Mouse (Mus musculus) cerebellum, adult 2 months (tissue): ENCODE measurements at regions not wholly inside any gene's neighbourhood (a gene's known extent, or its start where the extent isn't known, plus 50 kb on each side); places are given as distances from the start of the nearest gene placed in this dataset.
A peak's percentile ranks its signal among the peaks of the same experiment; 100 is the strongest.

ENCODE experiments used
- DNase-seq, 2 experiments: peaks; one replicate each; pipeline ENCODE4 v3.0.0; 2021
- H3K27ac ChIP-seq: fragments of 200-500 bp; 2 replicates; pipeline ENCODE4 v1.5.1; 2012; ENCODE audit warnings: low read length, control low read depth, inconsistent platforms; ENCODE audit not compliant: insufficient read depth
- H3K27me3 ChIP-seq: fragments of 200-500 bp; 2 replicates; pipeline ENCODE4 v1.6.1; 2012; ENCODE audit warnings: inconsistent platforms, mild to moderate bottlenecking, low read length, moderate library complexity; ENCODE audit not compliant: control insufficient read depth, insufficient read depth
- H3K4me1 ChIP-seq: fragments of 200-500 bp; 2 replicates; pipeline ENCODE4 v1.6.1; 2011; ENCODE audit warnings: low read length; ENCODE audit not compliant: control insufficient read depth, insufficient read depth
- H3K4me3 ChIP-seq: fragments of 200-500 bp; replicated peaks from 2 replicates; pipeline ENCODE3; 2011; ENCODE audit warnings: mild to moderate bottlenecking, low read depth, low read length, control low read depth; ENCODE audit not compliant: insufficient read depth
- CTCF ChIP-seq: fragments of 200-500 bp; IDR thresholded peaks from 2 replicates; pipeline ENCODE4 v1.5.1; 2011; ENCODE audit warnings: low read depth, mild to moderate bottlenecking, control low read depth, low read length, moderate library complexity, borderline replicate concordance; ENCODE audit not compliant: insufficient read depth
- POLR2A ChIP-seq: fragments of 200-500 bp; IDR thresholded peaks from 2 replicates; pipeline ENCODE4 v1.6.1; 2011; ENCODE audit warnings: low read length, control low read depth, borderline replicate concordance; ENCODE audit not compliant: insufficient read depth
- WGBS: fragments of 180-500 bp; shearing (Covaris S2); methylation state at CpG from one replicate; pipeline ENCODE4 v1.1.7; 2018; 5-methylcytosine and 5-hydroxymethylcytosine counted together

DNA sequence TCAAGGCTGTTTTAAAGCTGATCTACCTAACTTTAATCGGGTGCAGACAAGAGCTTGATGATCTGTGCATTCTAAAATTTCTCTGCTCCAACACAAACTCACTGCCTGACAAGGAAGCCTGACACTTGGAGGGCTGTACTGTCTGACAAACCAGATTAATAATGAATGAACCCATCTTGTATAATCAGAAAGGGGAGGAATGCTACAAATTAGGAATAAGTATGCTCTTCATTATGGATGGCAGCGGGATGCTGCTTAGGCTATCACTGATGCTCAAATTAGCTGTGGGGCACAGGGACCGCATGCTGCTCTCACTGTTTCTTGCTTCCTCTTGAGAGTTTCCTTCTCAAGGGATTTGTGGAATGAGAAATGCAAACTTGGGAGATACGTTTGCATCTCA lies 213.8 kb upstream of the Veph1 start:
- no peak for DNase-seq
- Histone ChIP-seq H3K27me3 (no peaks in the 10 kb centered on the region), H3K4me1 (no peaks in the 10 kb centered on the region; the same call in 1 of the 2 replicates), H3K27ac (no peak overlapping the region), H3K4me3 (no peak overlapping the region)
- no peak for TF ChIP-seq POLR2A
- no peak for TF ChIP-seq CTCF
- 85% methylated on average over 4 of the region's 4 CpGs for WGBS

DNA sequence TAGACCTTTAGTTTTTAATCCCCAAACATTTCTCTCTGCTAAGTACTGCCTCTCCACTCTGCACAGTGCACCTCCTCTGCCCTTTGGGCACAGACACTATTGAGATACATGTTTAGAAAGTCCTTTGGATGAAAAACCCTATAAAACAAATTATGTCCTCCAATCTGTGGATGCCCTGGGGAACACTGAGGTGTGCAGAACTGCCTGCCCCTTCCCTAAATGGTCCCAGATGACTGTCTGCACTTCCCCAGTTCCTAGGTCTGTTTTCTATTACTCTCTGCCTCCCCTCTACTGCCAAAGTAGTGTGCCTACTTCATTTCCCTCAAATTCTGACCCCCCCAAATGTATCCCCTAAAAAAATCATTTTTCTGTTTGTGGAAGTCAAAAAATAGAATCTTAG lies 209.5 kb upstream of the Veph1 start:
- H3K4me1 ChIP-seq, result no peaks in the 10 kb centered on the region; the same call in 1 of the 2 replicates
- no peak overlapping the region for H3K4me3 ChIP-seq
- no peak for DNase-seq
- no peaks in the 10 kb centered on the region for H3K27me3 ChIP-seq
- TF ChIP-seq CTCF, result no peak
- TF ChIP-seq POLR2A, result no peak
- no peak overlapping the region for H3K27ac ChIP-seq

DNA sequence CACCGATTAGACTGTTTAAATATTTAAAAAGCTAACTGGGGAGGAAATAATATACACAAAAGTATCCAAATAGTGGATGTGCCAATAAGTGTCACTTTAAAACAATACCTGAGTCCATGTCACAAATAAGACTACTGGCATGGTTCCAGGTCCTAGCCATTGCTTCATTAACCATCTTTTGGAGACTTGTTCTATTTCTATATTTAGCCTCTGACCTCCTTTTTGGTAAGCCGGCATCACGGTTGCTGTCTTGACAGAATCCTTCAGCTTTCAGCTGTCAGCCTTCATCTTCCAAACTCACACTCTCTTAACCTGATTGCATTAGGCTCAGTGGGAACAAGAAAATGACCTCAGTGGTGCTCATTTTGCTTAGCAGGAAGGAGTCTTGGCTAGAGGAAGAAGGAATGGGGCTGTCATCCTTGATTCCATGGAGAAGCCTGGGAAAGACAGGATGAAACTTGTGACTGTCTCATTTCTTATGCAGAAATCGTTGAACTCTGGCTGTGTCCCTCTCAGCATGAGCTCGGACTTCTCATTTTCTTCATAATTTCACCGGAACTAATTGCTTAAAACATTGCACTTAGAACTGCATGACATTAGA lies 208.9 kb upstream of the Veph1 start:
- DNase-seq, result peak; percentile 20 to 41
- H3K4me3 ChIP-seq, result no peak overlapping the region
- H3K27ac ChIP-seq, result no peak overlapping the region; the same call in 1 of the 2 replicates
- TF ChIP-seq CTCF (no peak), POLR2A (no peak)
- 13% methylated on average over 6 of the region's 6 CpGs for WGBS
- no peaks in the 10 kb centered on the region; the same call in 1 of the 2 replicates for H3K4me1 ChIP-seq
- H3K27me3 ChIP-seq, result no peaks in the 10 kb centered on the region

DNA sequence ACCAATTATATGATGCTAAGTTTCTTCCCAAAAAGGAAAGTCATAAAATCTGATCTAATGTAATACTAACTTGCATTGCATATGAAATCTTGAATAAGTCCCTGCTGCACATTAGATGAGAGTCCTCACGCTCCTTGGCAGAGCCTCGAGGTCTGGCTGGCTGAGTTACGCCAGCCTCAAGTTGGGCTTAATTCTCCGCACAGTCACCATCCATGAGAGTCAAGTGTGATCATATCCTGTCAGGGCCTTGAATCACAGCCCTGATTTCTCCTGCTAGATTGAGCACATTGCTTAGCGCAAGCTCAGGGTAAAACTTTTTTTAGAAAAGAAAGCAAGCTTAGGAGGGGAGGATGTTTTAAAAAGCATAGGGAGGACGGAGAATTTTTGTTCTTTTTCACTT lies 208.1 kb upstream of the Veph1 start:
- no peak for DNase-seq
- Histone ChIP-seq H3K27ac (no peak overlapping the region), H3K4me1 (no peaks in the 10 kb centered on the region; the same call in 1 of the 2 replicates), H3K27me3 (no peaks in the 10 kb centered on the region), H3K4me3 (no peak overlapping the region)
- TF ChIP-seq CTCF (no peak), POLR2A (no peak)
- 25% methylated on average over 6 of the region's 6 CpGs for WGBS

DNA sequence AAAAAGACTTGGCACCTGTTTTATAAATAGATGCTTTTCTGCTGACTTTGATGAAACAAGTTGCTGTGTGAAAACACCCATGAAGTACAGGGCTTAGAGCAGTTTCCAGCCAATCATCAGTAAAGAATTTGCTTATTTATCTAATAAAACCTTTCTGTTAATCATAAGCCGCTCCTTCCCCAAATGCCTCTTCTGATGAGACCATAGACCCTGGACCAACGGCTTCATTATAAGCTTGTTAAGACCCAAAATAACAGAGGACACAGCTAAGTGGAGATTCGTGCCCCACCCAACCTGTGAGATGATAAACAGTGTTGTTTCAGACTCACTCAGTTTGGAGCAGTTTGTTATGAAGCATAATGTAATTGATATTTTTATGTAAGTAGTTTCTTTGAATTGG lies 207.0 kb upstream of the Veph1 start:
- H3K4me1 ChIP-seq, result no peaks in the 10 kb centered on the region; the same call in 1 of the 2 replicates
- no peaks in the 10 kb centered on the region for H3K27me3 ChIP-seq
- no peak for DNase-seq
- H3K27ac ChIP-seq, result no peak overlapping the region
- H3K4me3 ChIP-seq, result no peak overlapping the region
- WGBS, result 98% methylated on average over 3 of the region's 3 CpGs
- TF ChIP-seq CTCF (no peak), POLR2A (no peak)

DNA sequence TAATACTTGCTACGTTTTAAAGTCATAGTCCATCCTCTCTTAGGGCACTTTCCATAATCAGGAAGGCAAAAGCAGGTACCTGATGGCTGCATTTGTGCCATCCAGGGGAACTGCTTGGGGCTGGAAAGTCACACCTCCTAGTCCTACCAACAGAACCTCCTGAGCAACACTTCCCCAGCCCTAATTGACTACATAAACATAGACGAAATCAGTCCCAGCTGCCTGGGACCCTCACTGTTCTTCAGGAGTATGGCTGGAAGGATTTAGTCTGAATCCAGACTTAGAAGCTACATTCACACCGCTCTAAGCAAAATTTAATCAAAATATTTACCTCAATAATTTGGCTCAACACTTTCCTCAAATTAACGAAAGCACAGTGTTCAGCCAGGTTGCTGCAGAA lies 205.2 kb upstream of the Veph1 start:
- WGBS, result 93% methylated on average over 4 of the region's 4 CpGs

DNA sequence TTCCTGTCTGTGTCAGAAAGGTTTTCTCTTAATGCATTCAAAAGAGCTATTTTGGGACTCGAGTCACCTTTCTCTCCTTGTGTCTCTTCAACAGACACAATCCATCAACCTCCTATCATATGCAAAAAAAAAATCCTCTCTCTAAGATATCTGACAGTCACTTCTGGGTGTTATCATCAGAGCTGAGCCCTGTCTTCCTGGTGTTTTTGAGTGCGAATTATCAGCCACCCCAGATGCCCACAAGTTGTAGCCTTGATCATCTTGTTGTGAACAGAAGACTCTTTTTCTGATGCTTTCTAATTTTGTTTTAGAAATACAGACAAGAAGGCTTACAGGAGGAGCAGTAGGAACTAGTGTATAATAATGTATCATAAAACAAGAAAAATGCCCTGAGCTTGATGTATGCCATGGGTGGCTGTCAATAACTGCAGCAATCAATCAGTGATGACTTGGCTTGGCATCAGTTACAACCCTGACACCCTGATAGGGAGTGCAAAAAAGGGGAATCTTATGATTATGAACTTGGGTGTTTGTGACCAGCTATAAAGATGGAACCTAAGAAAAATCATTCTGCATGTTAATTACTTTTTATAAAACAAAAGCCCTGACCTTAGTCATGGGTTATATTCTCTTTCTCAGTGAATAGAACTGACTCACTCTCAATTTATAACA lies 197.9 kb upstream of the Veph1 start:
- Histone ChIP-seq H3K27ac (no peak overlapping the region), H3K27me3 (no peaks in the 10 kb centered on the region), H3K4me1 (no peaks in the 10 kb centered on the region), H3K4me3 (no peak overlapping the region)
- WGBS, result 80% methylated on average over 2 of the region's 2 CpGs
- no peak for TF ChIP-seq CTCF
- TF ChIP-seq POLR2A, result no peak
- DNase-seq, result no peak

More for the DNA sequence above, 205.2 kb upstream of the Veph1 start:
- Histone ChIP-seq H3K4me3 (no peak overlapping the region), H3K4me1 (no peaks in the 10 kb centered on the region; the same call in 1 of the 2 replicates), H3K27ac (no peak overlapping the region), H3K27me3 (no peaks in the 10 kb centered on the region)
- no peak for DNase-seq
- TF ChIP-seq CTCF (no peak), POLR2A (no peak)

DNA sequence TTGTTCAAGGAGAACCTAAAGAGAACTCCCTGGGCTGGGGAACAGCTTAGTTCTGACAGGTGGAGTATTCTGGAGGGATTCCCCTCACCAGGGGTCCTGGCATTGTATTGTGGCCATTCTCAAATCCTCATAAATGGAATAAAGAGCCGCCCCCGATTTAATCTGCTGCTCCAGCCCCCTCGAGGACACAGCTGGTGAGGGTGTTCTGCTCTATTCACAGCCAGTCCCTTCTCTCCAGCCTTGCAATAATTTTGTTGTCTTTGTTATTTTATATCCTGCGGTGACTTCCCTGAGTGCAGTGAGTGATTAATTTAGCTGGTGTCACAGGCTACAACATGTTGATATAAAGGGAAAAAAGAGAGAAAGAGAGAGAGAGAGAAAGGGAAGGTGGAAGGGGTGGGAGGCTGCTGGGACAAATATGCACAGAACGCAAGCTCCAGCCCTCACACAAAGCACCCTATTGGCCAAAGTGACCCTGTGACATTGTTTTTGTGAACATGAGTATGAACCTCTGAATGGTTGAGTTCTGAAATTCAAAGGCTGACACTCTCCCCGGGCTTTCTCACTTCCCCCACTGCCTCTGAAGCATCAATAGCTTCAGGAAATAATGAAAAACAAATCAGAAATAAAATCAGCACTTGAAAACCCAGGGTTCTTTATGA lies 194.2 kb upstream of the Veph1 start:
- Histone ChIP-seq H3K4me1 (no peaks in the 10 kb centered on the region), H3K27ac (no peak overlapping the region), H3K27me3 (no peaks in the 10 kb centered on the region), H3K4me3 (no peak overlapping the region)
- TF ChIP-seq CTCF (no peak), POLR2A (no peak)
- 14% methylated on average over 6 of the region's 6 CpGs for WGBS
- DNase-seq, result no peak
